Mouse (Mus musculus) CH12.LX (cell line): Measurements from ENCODE around the gene Nos1ap. TPM values are rescaled to one million over a fixed set of nuclear protein-coding genes. Genes with fewer than 3 reads are reported as not detected.
A peak's percentile ranks its signal among the peaks of the same experiment; 100 is the strongest.

Source experiments
- DNase-seq: peaks from one replicate; pipeline ENCODE4 v3.0.0-alpha.2; 2013; ENCODE audit errors: extremely low read depth
- H3K27ac ChIP-seq: 2 replicates; pipeline ENCODE4 v1.5.1; 2012; ENCODE audit warnings: low read depth, mild to moderate bottlenecking, control low read depth, moderate library complexity; ENCODE audit not compliant: insufficient read depth
- H3K27me3 ChIP-seq: replicated peaks from 2 replicates; pipeline ENCODE3; 2012; ENCODE audit warnings: inconsistent platforms
- H3K36me3 ChIP-seq, 2 experiments: replicated peaks in 1 of 2; 2 replicates each; pipeline versions ENCODE3 to v1.6.1; 2012; ENCODE audit warnings: inconsistent platforms in 1 of 2, low read length in 1 of 2, mild to moderate bottlenecking in 1 of 2, mixed read lengths in 1 of 2, moderate library complexity in 1 of 2; ENCODE audit not compliant: control insufficient read depth in 1 of 2, insufficient read depth in 1 of 2
- H3K4me1 ChIP-seq, 2 experiments: 2 replicates each; pipeline ENCODE4 v1.6.1; 2012; ENCODE audit warnings: inconsistent platforms in 1 of 2, moderate library complexity in 1 of 2; ENCODE audit not compliant: insufficient read depth in 2 of 2, control insufficient read depth in 1 of 2
- H3K4me2 ChIP-seq: 2 replicates; pipeline ENCODE4 v1.6.1; 2012; ENCODE audit warnings: low read depth, mild to moderate bottlenecking, control low read depth; ENCODE audit not compliant: poor library complexity, insufficient read depth, severe bottlenecking
- H3K4me3 ChIP-seq, 3 experiments: fragments of 150-350 bp in 1 of 3; sonication (generic) in 1 of 3; replicated peaks in 1 of 3; 2 replicates each; pipeline versions ENCODE3 to v1.5.1; 2011 to 2012; ENCODE audit warnings: low read depth in 2 of 3, low read length in 2 of 3, mild to moderate bottlenecking in 2 of 3, moderate library complexity in 2 of 3, control low read depth in 1 of 3, improper control_type of control experiment in 1 of 3, inconsistent platforms in 1 of 3, mixed read lengths in 1 of 3; ENCODE audit not compliant: poor library complexity in 1 of 3
- H3K79me2 ChIP-seq: replicated peaks from 2 replicates; pipeline ENCODE4 v1.6.1; 2012; ENCODE audit warnings: mild to moderate bottlenecking, moderate library complexity; ENCODE audit not compliant: control insufficient read depth, poor library complexity, insufficient read depth, severe bottlenecking; ENCODE audit errors: extremely low read depth
- H3K9ac ChIP-seq: 2 replicates; pipeline ENCODE4 v1.6.1; 2012; ENCODE audit warnings: low read depth, mild to moderate bottlenecking, control low read depth, moderate library complexity; ENCODE audit not compliant: insufficient read depth
- H3K9me3 ChIP-seq: replicated peaks from 2 replicates; pipeline ENCODE3; 2012; ENCODE audit warnings: low read length, inconsistent platforms, mixed read lengths
- BHLHE40 ChIP-seq: IDR thresholded peaks from 2 replicates; pipeline ENCODE4 v1.6.1; 2011; ENCODE audit warnings: mild to moderate bottlenecking, low read depth, low read length, improper control_type of control experiment
- CHD1 ChIP-seq: IDR thresholded peaks from 2 replicates; pipeline ENCODE4 v1.6.1; 2012; ENCODE audit warnings: low read depth, low read length, improper control_type of control experiment, inconsistent platforms
- CHD2 ChIP-seq: IDR thresholded peaks from 2 replicates; pipeline ENCODE4 v1.6.1; 2011; ENCODE audit warnings: low read length, improper control_type of control experiment
- CTCF ChIP-seq, 2 experiments: IDR thresholded peaks in 1 of 2; conservative IDR thresholded peaks in 1 of 2; 2 replicates each; pipeline ENCODE4 v1.5.1; 2011 to 2012; ENCODE audit warnings: low read depth in 2 of 2, low read length in 2 of 2, improper control_type of control experiment in 1 of 2, inconsistent platforms in 1 of 2, mild to moderate bottlenecking in 1 of 2, moderate library complexity in 1 of 2
- ETS1 ChIP-seq: conservative IDR thresholded peaks from 2 replicates; pipeline ENCODE4 v1.6.1; 2012; ENCODE audit warnings: low read depth, mild to moderate bottlenecking, inconsistent platforms, low read length, improper control_type of control experiment, moderate library complexity
- JUN ChIP-seq: IDR thresholded peaks from 2 replicates; pipeline ENCODE4 v1.6.1; 2011; ENCODE audit warnings: low read depth, mild to moderate bottlenecking, low read length, improper control_type of control experiment, moderate library complexity; ENCODE audit not compliant: insufficient read depth
- KAT2A ChIP-seq: IDR thresholded peaks from 2 replicates; pipeline ENCODE4 v1.6.1; 2012; ENCODE audit warnings: low read length, improper control_type of control experiment, inconsistent platforms; ENCODE audit not compliant: insufficient replicate concordance
- MAZ ChIP-seq: IDR thresholded peaks from 2 replicates; pipeline ENCODE4 v1.6.1; 2012; ENCODE audit warnings: low read depth, mild to moderate bottlenecking, inconsistent platforms, low read length, improper control_type of control experiment, moderate library complexity
- MEF2A ChIP-seq: IDR thresholded peaks from 2 replicates; pipeline ENCODE4 v1.6.1; 2014; ENCODE audit warnings: low read depth, mild to moderate bottlenecking, inconsistent platforms, low read length, improper control_type of control experiment, borderline replicate concordance
- MXI1 ChIP-seq: IDR thresholded peaks from 2 replicates; pipeline ENCODE4 v1.6.1; 2011; ENCODE audit warnings: mild to moderate bottlenecking, low read depth, low read length, improper control_type of control experiment
- NELFE ChIP-seq: IDR thresholded peaks from 2 replicates; pipeline ENCODE4 v1.6.1; 2011; ENCODE audit warnings: low read depth, low read length, improper control_type of control experiment
- NRF1 ChIP-seq: IDR thresholded peaks from 2 replicates; pipeline ENCODE4 v1.6.1; 2014; ENCODE audit warnings: low read depth, mild to moderate bottlenecking, inconsistent platforms, low read length, improper control_type of control experiment, moderate library complexity
- PAX5 ChIP-seq: IDR thresholded peaks from 2 replicates; pipeline ENCODE4 v1.6.1; 2012; ENCODE audit warnings: low read length, inconsistent platforms, mixed read lengths
- POLR2A ChIP-seq: IDR thresholded peaks from 2 replicates; pipeline ENCODE4 v1.6.1; 2011; ENCODE audit warnings: low read depth, mild to moderate bottlenecking, improper control_type of control experiment, low read length
- RAD21 ChIP-seq: IDR thresholded peaks from 2 replicates; pipeline ENCODE4 v1.6.1; 2011; ENCODE audit warnings: low read depth, mild to moderate bottlenecking, low read length, improper control_type of control experiment, moderate library complexity
- RCOR1 ChIP-seq: conservative IDR thresholded peaks from 2 replicates; pipeline ENCODE4 v1.6.1; 2012; ENCODE audit warnings: low read depth, mild to moderate bottlenecking, inconsistent platforms, low read length, improper control_type of control experiment
- SMC3 ChIP-seq: IDR thresholded peaks from 2 replicates; pipeline ENCODE4 v1.6.1; 2011; ENCODE audit warnings: low read depth, low read length, improper control_type of control experiment
- USF1 ChIP-seq: IDR thresholded peaks from 2 replicates; pipeline ENCODE4 v1.6.1; 2014; ENCODE audit warnings: low read depth, mild to moderate bottlenecking, inconsistent platforms, low read length, improper control_type of control experiment
- ZNF384 ChIP-seq: IDR thresholded peaks from 2 replicates; pipeline ENCODE4 v1.6.1; 2012; ENCODE audit warnings: low read depth, low read length, improper control_type of control experiment, inconsistent platforms
- dilution Hi-C: fragments of 300-500 bp; cut with MboI; formaldehyde crosslinking; loops from 2 replicates; pipeline ENCODE4 v1.14.3; 2020; ENCODE audit warnings: low sequenced_read_pairs; ENCODE audit not compliant: extremely low pct_unique_long_range_greater_than_20kb, extremely low pct_ligation_motif_present
- in situ Hi-C: fragments of 300-500 bp; cut with MboI; formaldehyde crosslinking; loops from 3 replicates; pipeline ENCODE4 v1.14.3; 2019; ENCODE audit warnings: low sequenced_read_pairs, low pct_ligation_motif_present, low pct_unique_long_range_greater_than_20kb, mixed read lengths
- polyA plus RNA-seq: library from polyadenylated mRNA; unstranded; fragments of >175 nt; gene quantifications from 2 replicates; pipeline ENCODE4 v1.2.1, GENCODE M21; 2012; ENCODE audit warnings: low read depth; ENCODE audit not compliant: insufficient read length
- total RNA-seq, 2 experiments: library from RNA; depleted of rRNA; stranded (reverse); fragments of 300-350 nt in 1 of 2; fragments of >200 nt in 1 of 2; gene quantifications; 2 replicates each; pipeline ENCODE4 v1.2.3; 2012 to 2014

The Nos1ap gene
- total and polyA plus RNA-seq, 3 experiments, result not detected

- H3K27ac ChIP-seq, result no peak overlapping the region
- DNase-seq, result no peak
- dilution Hi-C loops, result no loop called here
- TF ChIP-seq NRF1 (no peak), CHD2 (no peak), CHD1 (no peak), ETS1 (no peak), POLR2A (no peak), NELFE (no peak), KAT2A (no peak), ZNF384 (no peak), MXI1 (no peak), MAZ (no peak), JUN (no peak), MEF2A (no peak), PAX5 (no peak)
- TF ChIP-seq, all 38 proteins: peak for 0
- Histone ChIP-seq H3K27me3 (peaks cover 2% of the 10 kb centered on the region), H3K4me3 (no peak overlapping the region), H3K9me3 (peaks cover 4% of the 10 kb centered on the region), H3K79me2 (no peaks in the 10 kb centered on the region), H3K4me1 (no peaks in the 10 kb centered on the region), H3K36me3 (no peaks in the 10 kb centered on the region), H3K9ac (no peak overlapping the region), H3K4me2 (no peak overlapping the region)
- in situ Hi-C loops, result loop anchor here (10.0 kb wide), 1 partner anchor 68 kb away; no protein-coding TSS in a partner anchor
Measured at GRCm38 (mm10) chr1:170293257-170293656, 296.4 kb downstream of the Nos1ap start.

GRCm38 (mm10) chr1:170292239-170292951 is 297.3 kb downstream of the Nos1ap start:
- peak; percentile 29 for DNase-seq
- Histone ChIP-seq H3K27ac (no peak overlapping the region), H3K9me3 (peaks cover 4% of the 10 kb centered on the region), H3K4me1 (no peaks in the 10 kb centered on the region), H3K27me3 (no peaks in the 10 kb centered on the region), H3K4me2 (no peak overlapping the region)
- in situ Hi-C loops, result loop anchor here (10.0 kb wide), 1 partner anchor 68 kb away; no protein-coding TSS in a partner anchor
- no peak for TF ChIP-seq NELFE
- TF ChIP-seq USF1, result no peak
- peak; percentile 68 for TF ChIP-seq SMC3
- no peak for TF ChIP-seq CHD1
- TF ChIP-seq BHLHE40, result no peak
- TF ChIP-seq MXI1, result no peak
- TF ChIP-seq RAD21, result peak; percentile 62
- peak in 1 of 2 experiments; percentile 76; a peak in 2 of 4 replicates for TF ChIP-seq CTCF (conservative IDR thresholded peaks at IDR 0.05 in 1 of 2, IDR thresholded peaks at IDR 0.05 in 1 of 2; ENCODE audit: low read depth in 2 of 2, low read length in 2 of 2)
- no peak for TF ChIP-seq KAT2A
- TF ChIP-seq RCOR1, result no peak
- TF ChIP-seq, all 38 proteins: peak for 3
- Histone ChIP-seq H3K36me3 (no peaks in the 10 kb centered on the region), H3K9ac (no peak overlapping the region), H3K79me2 (no peaks in the 10 kb centered on the region), H3K4me3 (no peak overlapping the region)
- dilution Hi-C loops, result no loop called here
